Mouse (Mus musculus) olfactory bulb, adult 2 months (tissue): Measurements from ENCODE around the gene Lamc1.

Experiments
- CTCF ChIP-seq: fragments of 200-500 bp; IDR thresholded peaks from 2 replicates; pipeline ENCODE4 v1.5.1; 2012; ENCODE audit warnings: low read depth, mild to moderate bottlenecking, low read length, moderate library complexity; ENCODE audit not compliant: insufficient read depth
- POLR2A ChIP-seq: fragments of 200-500 bp; IDR thresholded peaks from 2 replicates; pipeline ENCODE4 v1.6.1; 2012; ENCODE audit warnings: mild to moderate bottlenecking, low read depth, low read length, moderate library complexity; ENCODE audit not compliant: insufficient read depth

GRCm38 (mm10) chr1:153329306-153329705 lies 3.3 kb downstream of the Lamc1 start:
- TF ChIP-seq CTCF (no peak), POLR2A (no peak)
